ENCODE assay signal across 13 mouse cellular contexts in genomic region chr11:34941486-34942456, GRCm38 (mm10).
DNase-seq lines count a peak whose midpoint lies in the region; ATAC-seq and TF ChIP-seq lines count a peak whose summit lies in the region.
"Had no signal": no experiment of that assay in that cellular context is flagged by ENCODE, and none has a peak within 500 bp of the region (broad histone marks: within the 10 kb centered on the region; RNA-seq: fewer than 3 reads in every experiment).

No protein-coding gene starts in this region.

- H3K36me3 ChIP-seq in midbrain, embryonic 11.5 days (ENCODE audit: control insufficient read depth, insufficient read depth, low read length) = no peaks in the 10 kb centered on the region
- H3K36me3 ChIP-seq in midbrain, embryonic 15.5 days (replicated peaks) = no peaks in the 10 kb centered on the region
- H3K36me3 ChIP-seq in forebrain, embryonic 15.5 days = no peaks in the 10 kb centered on the region
- no peaks in the 10 kb centered on the region for H3K36me3 ChIP-seq in stomach, postnatal 0 days (ENCODE audit: control insufficient read depth, insufficient read depth, low read length)
- no peaks in the 10 kb centered on the region for H3K36me3 ChIP-seq in intestine, embryonic 16.5 days (ENCODE audit: control insufficient read depth, insufficient read depth, low read length)
- H3K36me3 ChIP-seq: embryonic facial prominence, embryonic 12.5 days had no signal

- no peaks in the 10 kb centered on the region for H3K27me3 ChIP-seq in midbrain, embryonic 11.5 days (ENCODE audit: control insufficient read depth, insufficient read depth, low read length)
- no peaks in the 10 kb centered on the region for H3K27me3 ChIP-seq in midbrain, embryonic 15.5 days (replicated peaks)
- no peaks in the 10 kb centered on the region for H3K27me3 ChIP-seq in forebrain, embryonic 15.5 days
- no peaks in the 10 kb centered on the region for H3K27me3 ChIP-seq in stomach, postnatal 0 days (ENCODE audit: control insufficient read depth, insufficient read depth, low read length)
- no peaks in the 10 kb centered on the region for H3K27me3 ChIP-seq in intestine, embryonic 16.5 days (replicated peaks; ENCODE audit: control insufficient read depth, insufficient read depth, low read length)
- H3K27me3 ChIP-seq: CH12.LX; embryonic facial prominence, embryonic 12.5 days had no signal

- no peak for TF ChIP-seq CTCF in stomach, postnatal 0 days (IDR thresholded peaks at IDR 0.05; ENCODE audit: low read depth)

- no peak for TF ChIP-seq EP300 in stomach, postnatal 0 days (optimal IDR thresholded peaks at IDR 0.05)

- no peak overlapping the region for H3K4me2 ChIP-seq in midbrain, embryonic 11.5 days
- H3K4me2 ChIP-seq in midbrain, embryonic 15.5 days = no peak overlapping the region
- H3K4me2 ChIP-seq in forebrain, embryonic 15.5 days (replicated peaks) = no peak overlapping the region
- no peak overlapping the region for H3K4me2 ChIP-seq in stomach, postnatal 0 days (replicated peaks; ENCODE audit: low read depth)
- H3K4me2 ChIP-seq in intestine, embryonic 16.5 days (ENCODE audit: low read depth, low read length) = no peak overlapping the region
- H3K4me2 ChIP-seq: embryonic facial prominence, embryonic 12.5 days had no signal

- no peak for DNase-seq in midbrain, embryonic 11.5 days (ENCODE audit: low spot score, missing footprints)
- DNase-seq in kidney, postnatal 14 days = peak; percentile 27
- no peak for DNase-seq in stomach, postnatal 0 days (ENCODE audit: low spot score)
- DNase-seq in left cerebral cortex, adult 11 months (ENCODE audit: low spot score) = no peak
- no peak for DNase-seq in ovary, adult 18-20 months (ENCODE audit: low spot score)
- DNase-seq: heart, postnatal 14 days; layer of hippocampus, adult 9-11 months; liver had no signal

- H3K9me3 ChIP-seq in midbrain, embryonic 11.5 days (ENCODE audit: control insufficient read depth, low read length) = no peaks in the 10 kb centered on the region
- no peaks in the 10 kb centered on the region for H3K9me3 ChIP-seq in midbrain, embryonic 15.5 days
- no peaks in the 10 kb centered on the region for H3K9me3 ChIP-seq in forebrain, embryonic 15.5 days
- no peaks in the 10 kb centered on the region for H3K9me3 ChIP-seq in stomach, postnatal 0 days (ENCODE audit: control insufficient read depth, low read length)
- H3K9me3 ChIP-seq in intestine, embryonic 16.5 days (ENCODE audit: control insufficient read depth, low read length) = no peaks in the 10 kb centered on the region
- H3K9me3 ChIP-seq: embryonic facial prominence, embryonic 12.5 days had no signal

- no peak overlapping the region for H3K9ac ChIP-seq in midbrain, embryonic 11.5 days (ENCODE audit: low read length)
- no peak overlapping the region for H3K9ac ChIP-seq in midbrain, embryonic 15.5 days
- no peak overlapping the region for H3K9ac ChIP-seq in forebrain, embryonic 15.5 days (replicated peaks)
- no peak overlapping the region for H3K9ac ChIP-seq in stomach, postnatal 0 days (ENCODE audit: low read length)
- no peak overlapping the region for H3K9ac ChIP-seq in intestine, embryonic 16.5 days (ENCODE audit: low read depth, low read length)
- H3K9ac ChIP-seq: embryonic facial prominence, embryonic 12.5 days had no signal

- WGBS in midbrain, embryonic 11.5 days = 66% methylated on average over 4 of the region's 4 CpGs
- WGBS in midbrain, embryonic 15.5 days = 61% methylated on average over 4 of the region's 4 CpGs
- 22% methylated on average over 4 of the region's 4 CpGs for WGBS in forebrain, embryonic 15.5 days
- 49% methylated on average over 4 of the region's 4 CpGs for WGBS in stomach, postnatal 0 days
- 66% methylated on average over 4 of the region's 4 CpGs for WGBS in intestine, embryonic 16.5 days

- no peak overlapping the region for H3K4me3 ChIP-seq in midbrain, embryonic 11.5 days (ENCODE audit: low read depth, low read length)
- H3K4me3 ChIP-seq in midbrain, embryonic 15.5 days = no peak overlapping the region
- no peak overlapping the region for H3K4me3 ChIP-seq in forebrain, embryonic 15.5 days
- H3K4me3 ChIP-seq in stomach, postnatal 0 days (ENCODE audit: low read depth, low read length) = no peak overlapping the region
- H3K4me3 ChIP-seq in intestine, embryonic 16.5 days (ENCODE audit: low read length) = no peak overlapping the region
- H3K4me3 ChIP-seq: embryonic facial prominence, embryonic 12.5 days had no signal

- H3K27ac ChIP-seq in midbrain, embryonic 11.5 days (ENCODE audit: low read depth, low read length) = no peak overlapping the region
- H3K27ac ChIP-seq in midbrain, embryonic 15.5 days = no peak overlapping the region
- peak overlapping the region; percentile 21; the same call in 1 of the 2 replicates for H3K27ac ChIP-seq in forebrain, embryonic 15.5 days (replicated peaks)
- no peak overlapping the region for H3K27ac ChIP-seq in stomach, postnatal 0 days (replicated peaks)
- H3K27ac ChIP-seq in intestine, embryonic 16.5 days (ENCODE audit: low read length) = no peak overlapping the region
- H3K27ac ChIP-seq: embryonic facial prominence, embryonic 12.5 days had no signal

- peaks cover 3% of the 10 kb centered on the region; the same call in 1 of the 2 replicates for H3K4me1 ChIP-seq in midbrain, embryonic 11.5 days (ENCODE audit: control insufficient read depth, insufficient read depth, low read length)
- H3K4me1 ChIP-seq in midbrain, embryonic 15.5 days = no peaks in the 10 kb centered on the region
- peaks cover 20% of the 10 kb centered on the region for H3K4me1 ChIP-seq in forebrain, embryonic 15.5 days
- no peaks in the 10 kb centered on the region for H3K4me1 ChIP-seq in stomach, postnatal 0 days (replicated peaks; ENCODE audit: control insufficient read depth, insufficient read depth)
- H3K4me1 ChIP-seq in intestine, embryonic 16.5 days (ENCODE audit: control insufficient read depth, insufficient read depth, low read length) = no peaks in the 10 kb centered on the region
- H3K4me1 ChIP-seq: embryonic facial prominence, embryonic 12.5 days had no signal

- ATAC-seq in midbrain, embryonic 11.5 days (ENCODE audit: low FRiP score) = peak; percentile 73
- ATAC-seq in midbrain, embryonic 15.5 days (replicated peaks) = no peak
- ATAC-seq in forebrain, embryonic 15.5 days (replicated peaks) = peak; percentile 85
- peak; percentile 57 for ATAC-seq in stomach, postnatal 0 days (ENCODE audit: low FRiP score, low TSS enrichment)
- ATAC-seq in intestine, embryonic 16.5 days = no peak

Comparison
In these comparisons a context has a peak if more than half of its experiments do, and no peak if none do; other contexts are left out.
1. ATAC-seq: peak in midbrain, embryonic 11.5 days (single experiment), forebrain, embryonic 15.5 days (single experiment) and stomach, postnatal 0 days (single experiment); none in midbrain, embryonic 15.5 days (single experiment) and intestine, embryonic 16.5 days (single experiment).